Mouse (Mus musculus): ENCODE data around the gene Cbwd1.

DNA sequence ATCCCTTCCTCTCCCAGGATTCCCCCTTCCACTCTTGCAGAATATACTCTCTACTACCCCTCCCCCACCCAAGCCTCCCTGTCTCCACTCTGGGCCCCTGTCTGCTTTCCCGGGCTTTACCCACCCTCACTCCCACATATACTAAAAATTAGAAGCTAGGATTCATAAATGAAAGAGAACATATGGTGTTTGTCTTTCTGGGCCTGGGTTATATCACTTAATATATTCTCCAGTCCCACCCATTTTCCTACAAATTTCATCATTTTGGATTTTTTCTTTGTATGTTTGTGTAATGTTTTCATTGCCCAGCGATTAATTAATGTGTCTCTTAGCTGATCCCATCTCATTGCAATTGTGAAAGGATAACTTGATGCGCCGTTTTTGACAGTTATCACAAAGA is 80.2 kb downstream of the Cbwd1 start:
- TF ChIP-seq CTCF (IDR thresholded peaks at IDR 0.05): no peak
- no peak for TF ChIP-seq EP300 (IDR thresholded peaks at IDR 0.05)
